ENCODE assay signal across 8 mouse cellular contexts in genomic region chr8:70593173-70593572, GRCm38 (mm10). TPM values are rescaled to one million over a fixed set of nuclear protein-coding genes. Genes with fewer than 3 reads are reported as not detected.
DNase-seq lines count a peak whose midpoint lies in the region; ATAC-seq lines count a peak whose summit lies in the region.

No protein-coding gene starts in this region.

- peak overlapping the region; percentile 99 for H3K4me2 ChIP-seq in heart, embryonic 16.5 days (ENCODE audit: low read depth, low read length)
- peak overlapping the region; percentile 99 for H3K4me2 ChIP-seq in liver, embryonic 12.5 days
- peak overlapping the region; percentile 97; the same call in 1 of the 2 replicates for H3K4me2 ChIP-seq in neural tube, embryonic 14.5 days (ENCODE audit: low read depth, low read length)

- no peak overlapping the region; the same call in 1 of the 2 replicates for H3K4me3 ChIP-seq in heart, embryonic 16.5 days (ENCODE audit: low read length)
- H3K4me3 ChIP-seq in liver, embryonic 12.5 days, result peak overlapping the region; percentile 69
- H3K4me3 ChIP-seq in neural tube, embryonic 14.5 days (ENCODE audit: low read depth, low read length), result no peak overlapping the region

- peaks cover 21% of the 10 kb centered on the region for H3K4me1 ChIP-seq in heart, embryonic 16.5 days (ENCODE audit: control insufficient read depth, insufficient read depth, low read length)
- peaks cover 57% of the 10 kb centered on the region for H3K4me1 ChIP-seq in liver, embryonic 12.5 days
- peaks cover 26% of the 10 kb centered on the region for H3K4me1 ChIP-seq in neural tube, embryonic 14.5 days (ENCODE audit: control insufficient read depth, insufficient read depth, low read length)

- ATAC-seq in heart, embryonic 16.5 days (replicated peaks; ENCODE audit: extremely low read depth, insufficient read depth, low FRiP score), result no peak
- ATAC-seq in liver, embryonic 12.5 days, result no peak
- ATAC-seq in neural tube, embryonic 14.5 days (ENCODE audit: low read depth), result no peak

- H3K9me3 ChIP-seq in heart, embryonic 16.5 days (replicated peaks; ENCODE audit: control insufficient read depth, low read length), result no peaks in the 10 kb centered on the region
- H3K9me3 ChIP-seq in liver, embryonic 12.5 days (replicated peaks), result no peaks in the 10 kb centered on the region
- no peaks in the 10 kb centered on the region for H3K9me3 ChIP-seq in neural tube, embryonic 14.5 days (ENCODE audit: control insufficient read depth, low read length)

- H3K36me3 ChIP-seq in heart, embryonic 16.5 days (ENCODE audit: control insufficient read depth, insufficient read depth), result peaks cover 21% of the 10 kb centered on the region
- H3K36me3 ChIP-seq in liver, embryonic 12.5 days, result peaks cover 76% of the 10 kb centered on the region
- peaks cover 13% of the 10 kb centered on the region for H3K36me3 ChIP-seq in neural tube, embryonic 14.5 days (ENCODE audit: control insufficient read depth, insufficient read depth, low read length)

- H3K27ac ChIP-seq in heart, embryonic 16.5 days (ENCODE audit: low read length), result peak overlapping the region; percentile 87
- H3K27ac ChIP-seq in liver, embryonic 12.5 days, result peak overlapping the region; percentile 79
- peak overlapping the region; percentile 35 for H3K27ac ChIP-seq in neural tube, embryonic 14.5 days (ENCODE audit: low read depth, low read length)

- DNase-seq in ovary, adult 18-20 months (ENCODE audit: low spot score), result peak; percentile 83
- DNase-seq in ovary, postnatal 14 days (ENCODE audit: low spot score), result no peak
- no peak for DNase-seq in right cerebral cortex, postnatal 14 days
- no peak for DNase-seq in cerebellum, adult 11-12 months
- no peak for DNase-seq in thymus, postnatal 14 days

- peak overlapping the region; percentile 88 for H3K9ac ChIP-seq in heart, embryonic 16.5 days (ENCODE audit: low read length)
- H3K9ac ChIP-seq in liver, embryonic 12.5 days, result peak overlapping the region; percentile 78; the same call in 1 of the 2 replicates
- H3K9ac ChIP-seq in neural tube, embryonic 14.5 days (replicated peaks; ENCODE audit: low read depth, low read length), result no peak overlapping the region

- no peaks in the 10 kb centered on the region for H3K27me3 ChIP-seq in heart, embryonic 16.5 days (ENCODE audit: control insufficient read depth, insufficient read depth, low read length)
- no peaks in the 10 kb centered on the region for H3K27me3 ChIP-seq in liver, embryonic 12.5 days (replicated peaks)
- H3K27me3 ChIP-seq in neural tube, embryonic 14.5 days (ENCODE audit: control insufficient read depth, insufficient read depth, low read length), result no peaks in the 10 kb centered on the region

- 42% methylated on average over 8 of the region's 8 CpGs for WGBS in heart, embryonic 16.5 days
- WGBS in liver, embryonic 12.5 days (ENCODE audit: insufficient replicate concordance), result 70% methylated on average over 8 of the region's 8 CpGs
- 52% methylated on average over 8 of the region's 8 CpGs for WGBS in neural tube, embryonic 14.5 days

RNA-seq across cellular contexts. Expression of gene Isyna1, which starts 1.0 kb away (rescaled TPM):
- 111 and 117 TPM in 2 replicates for polyA plus RNA-seq in heart, embryonic 16.5 days (2015; fragmentation: Nextera tagmentation; extraction: Ambion mirVana)
- polyA plus RNA-seq in liver, embryonic 12.5 days (2016; fragmentation: Nextera tagmentation; extraction: Ambion mirVana), result 114 and 115 TPM in 2 replicates
- 65.5 and 73.3 TPM in 2 replicates for polyA plus RNA-seq in neural tube, embryonic 14.5 days (2014; fragmentation: Nextera tagmentation; extraction: Ambion mirVana)

RNA-seq across cellular contexts. Expression of gene Ssbp4, which starts 15.5 kb away (rescaled TPM):
- polyA plus RNA-seq in heart, embryonic 16.5 days (2015; fragmentation: Nextera tagmentation; extraction: Ambion mirVana), result 68.4 and 69.5 TPM in 2 replicates
- 96.4 and 98.0 TPM in 2 replicates for polyA plus RNA-seq in liver, embryonic 12.5 days (2016; fragmentation: Nextera tagmentation; extraction: Ambion mirVana)
- polyA plus RNA-seq in neural tube, embryonic 14.5 days (2014; fragmentation: Nextera tagmentation; extraction: Ambion mirVana), result 163 and 240 TPM in 2 replicates

RNA-seq across cellular contexts. Expression of gene Lrrc25, which starts 22.8 kb away (rescaled TPM):
- polyA plus RNA-seq in heart, embryonic 16.5 days (2015; fragmentation: Nextera tagmentation; extraction: Ambion mirVana), result 1.8 and 2.3 TPM in 2 replicates
- polyA plus RNA-seq in liver, embryonic 12.5 days (2016; fragmentation: Nextera tagmentation; extraction: Ambion mirVana), result 4.1 and 4.6 TPM in 2 replicates
- 0.20 and 1.8 TPM in 2 replicates for polyA plus RNA-seq in neural tube, embryonic 14.5 days (2014; fragmentation: Nextera tagmentation; extraction: Ambion mirVana)

RNA-seq across cellular contexts. Expression of gene Gdf15, which starts 39.1 kb away (rescaled TPM):
- 1.2 and 1.6 TPM in 2 replicates for polyA plus RNA-seq in heart, embryonic 16.5 days (2015; fragmentation: Nextera tagmentation; extraction: Ambion mirVana)
- polyA plus RNA-seq in liver, embryonic 12.5 days (2016; fragmentation: Nextera tagmentation; extraction: Ambion mirVana), result 4.4 and 4.9 TPM in 2 replicates
- polyA plus RNA-seq in neural tube, embryonic 14.5 days (2014; fragmentation: Nextera tagmentation; extraction: Ambion mirVana), result 0.54 TPM in 1 of 2 replicates, not detected in the other

RNA-seq across cellular contexts. Expression of gene Ell, which starts 53.9 kb away (rescaled TPM):
- 14.0 and 15.4 TPM in 2 replicates for polyA plus RNA-seq in heart, embryonic 16.5 days (2015; fragmentation: Nextera tagmentation; extraction: Ambion mirVana)
- 13.1 TPM in 2 replicates for polyA plus RNA-seq in liver, embryonic 12.5 days (2016; fragmentation: Nextera tagmentation; extraction: Ambion mirVana)
- polyA plus RNA-seq in neural tube, embryonic 14.5 days (2014; fragmentation: Nextera tagmentation; extraction: Ambion mirVana), result 16.7 and 17.8 TPM in 2 replicates

Comparison
In these comparisons a context has a peak if more than half of its experiments do, and no peak if none do; other contexts are left out.
1. H3K27ac ChIP-seq: peak in every context shown above with its lines; median percentile 87 in heart, embryonic 16.5 days; 79 in liver, embryonic 12.5 days; 35 in neural tube, embryonic 14.5 days.